ENCODE assay signal across 26 mouse cellular contexts in genomic region chr5:103442921-103443320, GRCm38 (mm10). TPM values are rescaled to one million over a fixed set of nuclear protein-coding genes. Genes with fewer than 3 reads are reported as not detected.
DNase-seq lines count a peak whose midpoint lies in the region; ATAC-seq lines count a peak whose summit lies in the region.
"Had no signal": no experiment of that assay in that cellular context is flagged by ENCODE, and none has a peak within 500 bp of the region (broad histone marks: within the 10 kb centered on the region; RNA-seq: fewer than 3 reads in every experiment).

No protein-coding gene starts in this region.

- H3K9ac ChIP-seq in heart, embryonic 11.5 days (ENCODE audit: low read depth, low read length): no peak overlapping the region
- H3K9ac ChIP-seq: embryonic facial prominence, embryonic 12.5 days; embryonic facial prominence, embryonic 15.5 days; forebrain, postnatal 0 days; heart, embryonic 12.5 days; heart, embryonic 15.5 days; hindbrain, embryonic 14.5 days; intestine, embryonic 15.5 days had no signal

- no peak for ATAC-seq in heart, embryonic 11.5 days (replicated peaks; ENCODE audit: insufficient number of reproducible peaks, low FRiP score, low TSS enrichment)
- 0 out of 2 replicates have a peak, but pooled peaks have one; percentile 18 for ATAC-seq in common myeloid progenitor, adult 5-6 weeks (replicated peaks; ENCODE audit: low read depth, poor library complexity, severe bottlenecking)
- ATAC-seq in megakaryocyte-erythroid progenitor cell, adult 5-6 weeks (replicated peaks; ENCODE audit: low FRiP score, low TSS enrichment, poor library complexity, severe bottlenecking): peak; percentile 45; the same call in 1 of the 2 replicates
- ATAC-seq: forebrain, embryonic 14.5 days; forebrain, postnatal 0 days; intestine, embryonic 15.5 days; Patski had no signal

- 30% methylated on average over 7 of the region's 7 CpGs for WGBS in heart, embryonic 11.5 days (ENCODE audit: insufficient replicate concordance)

- H3K4me3 ChIP-seq in heart, embryonic 11.5 days (ENCODE audit: low read depth, low read length): no peak overlapping the region
- H3K4me3 ChIP-seq: embryonic facial prominence, embryonic 12.5 days; embryonic facial prominence, embryonic 15.5 days; heart, embryonic 12.5 days; heart, embryonic 15.5 days; intestine, embryonic 15.5 days had no signal

- H3K9me3 ChIP-seq in heart, embryonic 11.5 days (replicated peaks; ENCODE audit: control insufficient read depth, low read length): no peaks in the 10 kb centered on the region
- H3K9me3 ChIP-seq: embryonic facial prominence, embryonic 12.5 days; embryonic facial prominence, embryonic 15.5 days; heart, embryonic 12.5 days; heart, embryonic 15.5 days; intestine, embryonic 15.5 days had no signal

- no peak overlapping the region for H3K4me2 ChIP-seq in heart, embryonic 11.5 days
- H3K4me2 ChIP-seq: embryonic facial prominence, embryonic 12.5 days; embryonic facial prominence, embryonic 15.5 days; heart, embryonic 12.5 days; heart, embryonic 15.5 days; hindbrain, embryonic 14.5 days; intestine, embryonic 15.5 days had no signal

- H3K36me3 ChIP-seq in heart, embryonic 11.5 days (ENCODE audit: control insufficient read depth, insufficient read depth, low read length): no peaks in the 10 kb centered on the region
- H3K36me3 ChIP-seq: embryonic facial prominence, embryonic 12.5 days; embryonic facial prominence, embryonic 15.5 days; heart, embryonic 12.5 days; heart, embryonic 15.5 days; intestine, embryonic 15.5 days had no signal

- H3K4me1 ChIP-seq in heart, embryonic 11.5 days (ENCODE audit: control insufficient read depth, insufficient read depth, low read length): peaks cover 6% of the 10 kb centered on the region; the same call in 1 of the 2 replicates
- H3K4me1 ChIP-seq: heart, embryonic 15.5 days had no signal

- H3K27me3 ChIP-seq in heart, embryonic 11.5 days (ENCODE audit: control insufficient read depth, insufficient read depth, low read length): no peaks in the 10 kb centered on the region
- H3K27me3 ChIP-seq: embryonic facial prominence, embryonic 12.5 days; embryonic facial prominence, embryonic 15.5 days; heart, embryonic 12.5 days; heart, embryonic 15.5 days; intestine, embryonic 15.5 days; Patski had no signal

- H3K27ac ChIP-seq in heart, embryonic 11.5 days (ENCODE audit: low read depth, low read length): no peak overlapping the region
- H3K27ac ChIP-seq: embryonic facial prominence, embryonic 12.5 days; embryonic facial prominence, embryonic 15.5 days; heart, embryonic 15.5 days; intestine, embryonic 15.5 days had no signal

- intact Hi-C loops in gastrocnemius, postnatal 36 days (cut with DNase I): no loop called here

- DNase-seq in heart, adult 11 months: peak; percentile 17
- DNase-seq in CD4-positive helper T cell, adult 2 months (ENCODE audit: low read depth, low spot score): peak; percentile 49
- DNase-seq in gastrocnemius, postnatal 36 days: no peak
- no peak for DNase-seq in ovary, postnatal 14 days (ENCODE audit: low spot score)
- DNase-seq: adrenal gland, postnatal 10 days; adrenal gland, postnatal 36 days; cerebellum, adult 18-20 months; cerebellum, adult 9-10 months; cerebellum, postnatal 14 days; forebrain, postnatal 0 days; gastrocnemius, postnatal 25 days; heart, postnatal 10 days; heart, postnatal 36 days; kidney, adult 11 months had no signal

RNA-seq across cellular contexts. Expression of gene Ptpn13, which starts 17.9 kb away (rescaled TPM):
- 10.8 and 12.3 TPM in 2 replicates for polyA plus RNA-seq in heart, embryonic 11.5 days (2014; fragmentation: Nextera tagmentation; extraction: Ambion mirVana)
- total RNA-seq in common myeloid progenitor, adult 5-6 weeks (2017): 1.4 and 2.4 TPM in 2 replicates
- total RNA-seq in megakaryocyte-erythroid progenitor cell, adult 5-6 weeks (2014; fragmentation: Nextera tagmentation): 7.4 and 8.7 TPM in 2 replicates
- 4.0 and 7.9 TPM in 2 replicates for total RNA-seq in megakaryocyte-erythroid progenitor cell, adult 5-6 weeks (2017)
- total RNA-seq in gastrocnemius, postnatal 36 days (2021): 1 to 10 TPM; 2.3 to 2.4 TPM
- total RNA-seq: granulocyte monocyte progenitor cell, adult 5-6 weeks had no signal

Comparison
In these comparisons a context has a peak if more than half of its experiments do, and no peak if none do; other contexts are left out.
1. DNase-seq: peak in heart, adult 11 months (single experiment) and CD4-positive helper T cell, adult 2 months (single experiment); none in gastrocnemius, postnatal 36 days (0 of 2) and ovary, postnatal 14 days (single experiment).